Mouse (Mus musculus) naive thymus-derived CD4-positive, alpha-beta T cell, adult 2 months (primary cell): ENCODE data around the gene Pin1rt1.

Experiments used
- DNase-seq: peaks from one replicate; pipeline ENCODE4 v3.0.0-alpha.2; 2011; ENCODE audit warnings: low read depth

Pin1rt1 gene

DNA sequence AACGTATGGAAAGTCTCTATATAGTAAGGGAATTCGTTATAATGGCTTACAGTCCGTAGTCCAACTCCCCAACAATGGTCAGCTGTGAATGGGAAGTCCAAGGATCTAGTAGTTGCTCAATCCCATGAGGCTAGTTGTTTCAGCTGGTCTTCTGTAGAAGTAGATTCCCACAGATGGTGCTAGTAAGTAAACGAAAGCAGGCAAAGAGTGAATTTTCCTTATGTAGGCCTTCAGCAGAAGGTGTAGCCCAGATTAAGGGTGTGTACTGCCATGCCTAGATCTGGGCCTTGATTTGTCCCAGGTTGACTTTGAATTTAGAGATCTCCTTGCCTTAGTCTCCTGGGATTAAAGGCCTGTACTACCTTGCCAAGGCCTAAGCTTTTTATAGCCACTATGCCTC, at the start of gene Pin1rt1:
Pin1rt1 (minus strand) TSS at position 101 of the 400 bp plus-strand sequence.
- DNase-seq = no peak

DNA sequence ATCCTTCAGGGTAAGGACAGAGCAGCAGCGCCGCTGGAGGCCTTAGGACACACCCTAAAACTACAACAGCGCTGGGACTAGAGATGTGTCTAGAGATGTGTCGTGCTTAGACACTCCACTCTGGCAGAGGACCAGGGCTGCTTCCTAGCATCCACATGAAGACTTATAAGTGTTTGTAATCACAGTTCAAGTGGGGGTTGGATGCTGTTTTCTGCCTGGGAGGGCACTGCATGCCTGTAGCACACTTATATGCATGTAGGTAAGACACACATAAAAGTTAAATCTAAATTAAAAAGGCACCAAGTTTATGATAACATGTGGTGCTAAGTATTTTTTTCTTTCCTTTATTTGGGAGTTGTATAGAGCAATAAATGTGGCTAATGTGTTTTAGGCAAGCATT, 47.8 kb upstream of the Pin1rt1 start:
- DNase-seq = no peak

DNA sequence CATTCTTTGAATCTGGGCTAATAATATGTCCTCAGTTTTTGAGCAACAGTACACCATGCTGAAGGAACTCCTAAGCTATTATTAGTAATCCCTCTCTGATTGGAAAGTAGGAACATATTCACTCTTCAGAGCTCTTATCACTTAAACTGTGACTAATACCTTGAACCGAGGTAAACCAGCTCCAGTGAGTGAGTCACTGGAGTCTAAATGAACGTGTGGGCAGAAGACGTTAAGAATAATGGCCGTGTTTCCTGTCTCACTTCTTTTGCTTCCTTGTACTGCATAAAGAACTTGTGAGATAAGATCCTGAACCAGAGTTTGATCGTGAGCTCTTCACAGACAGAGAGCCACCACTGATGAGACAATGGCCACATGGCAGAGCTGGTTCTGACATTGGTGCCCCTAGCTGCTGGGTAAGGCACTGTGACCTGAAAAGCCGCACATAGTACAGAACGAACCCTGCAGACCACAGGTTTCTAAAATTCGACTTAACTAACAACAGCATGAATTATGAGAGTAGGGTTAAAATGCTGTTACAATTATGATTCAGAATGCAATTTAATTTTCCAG, 47.0 kb upstream of the Pin1rt1 start:
- DNase-seq = no peak

DNA sequence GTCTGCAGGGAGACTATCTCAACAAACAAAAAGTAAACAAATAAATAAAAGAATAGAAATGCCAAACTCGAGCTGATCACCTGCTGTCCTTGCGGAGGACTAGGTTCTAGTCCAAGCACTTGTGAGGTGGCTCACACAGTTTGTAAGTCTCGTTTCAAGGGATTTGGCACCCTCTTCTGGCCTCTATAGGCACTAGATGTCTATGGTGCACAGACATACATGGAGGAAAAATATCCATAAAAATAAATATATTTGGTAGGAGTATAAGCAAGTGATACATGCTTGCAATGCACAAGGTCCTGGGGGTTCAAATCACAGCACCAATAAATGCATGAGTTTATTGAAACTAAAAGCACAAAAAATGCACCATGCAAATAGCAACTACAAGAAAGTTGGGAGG, 34.4 kb upstream of the Pin1rt1 start:
- peak; percentile 4 for DNase-seq

DNA sequence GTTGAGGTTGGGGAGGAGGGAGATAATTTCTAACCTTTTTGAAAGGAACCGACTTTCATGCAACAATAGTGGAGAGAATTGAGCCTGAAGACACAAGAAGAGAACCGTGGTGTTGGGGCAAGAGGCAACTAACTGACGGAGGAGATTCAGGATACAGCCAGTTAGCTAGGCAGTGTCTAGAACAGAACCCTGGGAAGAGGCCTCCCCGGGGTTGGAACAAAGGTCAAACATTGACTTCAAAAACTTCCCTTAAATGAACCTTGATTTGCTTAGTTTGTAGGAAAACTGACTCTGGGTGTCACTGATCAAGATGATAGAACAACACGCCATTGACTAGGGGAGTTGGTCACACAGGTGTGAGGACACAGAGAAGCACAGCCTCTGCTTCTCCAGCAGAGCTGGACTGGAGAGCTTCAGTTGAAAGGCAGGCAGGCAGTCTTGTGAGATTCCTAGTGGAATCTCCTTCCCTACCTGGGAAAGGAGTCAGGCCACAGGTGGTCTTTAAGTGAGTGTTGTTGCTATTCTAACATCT, 32.5 kb upstream of the Pin1rt1 start:
- no peak for DNase-seq

DNA sequence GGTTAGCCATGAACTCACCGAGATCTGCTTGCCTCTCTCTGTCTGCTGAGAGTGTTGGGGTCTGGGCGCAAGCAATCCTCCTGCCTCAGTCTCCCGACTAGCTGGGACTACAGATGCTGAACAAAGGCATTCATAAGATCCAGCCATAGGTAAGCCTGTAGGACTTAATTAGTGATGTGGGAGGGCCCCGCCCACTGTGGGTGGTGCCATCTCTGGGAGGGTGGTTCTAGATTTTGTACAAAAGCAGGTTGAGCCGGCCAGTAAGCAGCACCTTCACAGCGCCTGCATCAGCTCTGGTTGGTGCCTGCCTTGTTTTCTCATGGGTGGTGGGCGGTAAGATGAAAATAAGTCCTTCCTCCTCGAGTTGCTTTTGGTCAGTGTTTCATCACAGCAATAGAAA, 30.1 kb upstream of the Pin1rt1 start:
- DNase-seq = no peak

DNA sequence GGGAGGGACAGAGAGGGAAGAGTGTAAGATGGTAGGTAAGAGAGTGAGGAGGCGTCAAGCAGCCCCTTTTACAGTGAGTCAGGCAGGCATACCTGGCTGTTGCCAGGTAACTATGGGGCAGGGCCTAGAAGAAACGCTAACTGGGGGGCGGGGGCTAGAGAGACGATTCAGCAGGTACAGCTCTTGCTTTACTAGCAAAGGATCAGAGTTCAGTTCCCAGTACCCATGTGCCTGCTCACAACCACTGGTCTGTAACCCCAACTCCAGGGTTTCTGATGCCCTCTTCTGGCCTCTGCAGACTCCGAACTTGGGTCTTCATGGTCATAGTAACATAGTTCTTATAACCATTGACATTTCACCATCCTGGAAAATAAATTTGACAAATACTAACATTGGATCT, 27.8 kb upstream of the Pin1rt1 start:
- no peak for DNase-seq

DNA sequence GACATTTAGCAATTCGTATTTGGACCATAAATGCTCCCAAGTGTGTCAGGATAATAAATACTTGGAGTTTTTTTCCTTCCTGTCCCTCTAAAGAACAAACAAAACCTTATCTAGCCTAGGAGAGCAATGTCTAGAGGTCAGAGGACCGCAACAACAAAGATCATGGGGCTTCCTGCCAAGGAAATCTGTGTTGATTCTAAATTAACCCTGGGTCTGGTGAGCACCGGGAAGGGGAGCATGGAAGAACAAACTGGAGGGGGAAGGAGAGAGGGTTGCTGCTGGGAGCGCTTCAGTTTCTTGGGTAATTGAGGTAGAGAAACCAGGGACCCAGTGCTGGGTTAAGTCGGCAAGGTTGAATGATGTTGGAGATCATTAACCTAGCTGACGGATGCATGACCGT, 27.0 kb upstream of the Pin1rt1 start:
- DNase-seq = no peak

DNA sequence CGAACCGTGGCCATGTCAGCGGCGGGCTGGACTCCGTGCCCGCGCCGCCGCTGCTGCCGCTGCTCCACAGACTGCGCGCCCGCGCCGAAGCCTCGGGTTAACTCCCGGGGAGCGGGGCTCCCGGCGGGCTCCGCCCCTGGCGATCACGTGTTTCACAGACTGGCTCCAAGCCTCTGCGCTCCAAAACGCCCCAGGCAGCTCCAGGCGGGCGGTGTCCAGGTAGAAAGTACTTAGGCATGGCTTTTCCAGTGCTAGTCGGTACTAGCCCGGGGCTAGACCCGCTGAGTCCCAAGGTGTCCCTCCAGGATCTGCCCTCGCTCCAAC, 26.5 kb upstream of the Pin1rt1 start, which contains the start of gene Depdc7:
Depdc7 (minus strand) TSS at position 138 of the 324 bp plus-strand sequence.
- peak; percentile 23 for DNase-seq

DNA sequence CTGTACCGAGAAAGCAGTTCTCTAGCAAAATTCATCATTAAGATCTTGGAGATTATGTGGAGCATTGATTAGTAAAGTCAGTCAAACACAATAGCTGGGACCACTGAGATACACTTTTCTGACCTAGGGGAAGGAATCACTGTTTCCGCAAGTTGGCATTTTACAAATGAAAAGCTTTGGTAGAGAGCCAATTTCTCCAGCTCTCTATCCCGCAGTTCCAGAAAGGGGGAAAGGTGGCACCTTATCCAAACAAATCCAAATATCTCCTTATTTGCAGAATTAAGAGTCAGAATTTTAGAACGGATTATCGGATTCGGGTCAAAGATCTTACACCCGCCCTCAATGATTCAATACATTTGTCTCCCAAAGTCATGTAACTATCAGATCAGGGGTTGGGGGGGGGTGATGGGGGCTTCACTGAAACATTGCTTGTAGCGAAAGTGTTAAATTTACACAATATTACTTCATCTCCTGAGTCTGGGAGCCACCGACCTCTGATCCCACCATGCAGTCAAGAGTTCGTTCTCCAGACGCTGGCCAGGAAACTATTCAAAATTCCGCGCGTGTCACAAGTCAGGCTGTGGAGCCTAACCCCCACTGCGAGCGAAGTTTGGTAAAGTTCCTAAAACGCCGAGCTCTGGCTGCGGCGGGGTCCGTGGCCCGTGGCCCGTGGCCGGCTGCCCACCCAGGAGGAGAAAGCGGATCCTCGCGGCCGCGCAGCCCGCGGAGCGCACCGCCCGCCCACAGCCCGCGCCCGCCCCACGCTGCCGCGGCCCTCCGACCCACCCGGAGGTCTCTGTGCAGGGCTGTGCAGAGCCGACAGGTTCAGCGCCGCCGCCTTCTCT, 25.9 kb upstream of the Pin1rt1 start:
- DNase-seq = no peak

DNA sequence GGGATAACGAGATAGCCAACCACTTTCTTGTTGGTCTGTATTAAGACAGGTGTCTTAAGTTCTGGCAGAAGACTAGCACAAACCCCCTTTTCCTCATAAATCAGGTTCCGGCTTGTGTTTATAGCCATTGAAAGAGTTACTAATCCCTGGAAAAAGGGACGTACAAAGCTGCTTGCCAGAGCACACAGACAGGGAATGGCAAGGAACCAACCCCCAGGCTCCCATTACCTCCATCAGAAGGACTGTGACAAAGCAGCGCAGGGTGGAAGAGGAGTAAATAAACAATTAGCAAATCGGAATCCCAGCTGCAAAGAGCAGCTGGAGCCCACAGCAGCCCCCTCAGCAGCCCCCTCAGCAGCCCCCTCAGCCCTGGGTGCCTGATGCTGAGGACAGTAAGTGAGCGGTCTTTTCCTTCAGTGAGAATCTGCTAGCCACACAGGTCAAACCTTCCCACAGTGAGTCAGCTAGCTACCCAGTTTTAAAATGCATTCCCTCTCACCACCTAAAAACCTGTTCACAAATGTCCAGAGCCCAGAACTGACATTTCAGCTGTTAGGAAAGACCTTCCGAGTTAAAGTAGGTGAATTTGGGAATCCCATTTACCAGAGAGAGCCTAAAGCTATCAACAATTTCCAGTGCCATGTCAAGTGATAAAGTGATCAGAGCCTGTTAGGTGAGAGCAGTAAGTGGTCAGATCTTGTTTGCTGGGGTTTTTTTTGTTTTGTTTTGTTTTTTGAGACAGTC, 25.0 kb upstream of the Pin1rt1 start:
- no peak for DNase-seq

DNA sequence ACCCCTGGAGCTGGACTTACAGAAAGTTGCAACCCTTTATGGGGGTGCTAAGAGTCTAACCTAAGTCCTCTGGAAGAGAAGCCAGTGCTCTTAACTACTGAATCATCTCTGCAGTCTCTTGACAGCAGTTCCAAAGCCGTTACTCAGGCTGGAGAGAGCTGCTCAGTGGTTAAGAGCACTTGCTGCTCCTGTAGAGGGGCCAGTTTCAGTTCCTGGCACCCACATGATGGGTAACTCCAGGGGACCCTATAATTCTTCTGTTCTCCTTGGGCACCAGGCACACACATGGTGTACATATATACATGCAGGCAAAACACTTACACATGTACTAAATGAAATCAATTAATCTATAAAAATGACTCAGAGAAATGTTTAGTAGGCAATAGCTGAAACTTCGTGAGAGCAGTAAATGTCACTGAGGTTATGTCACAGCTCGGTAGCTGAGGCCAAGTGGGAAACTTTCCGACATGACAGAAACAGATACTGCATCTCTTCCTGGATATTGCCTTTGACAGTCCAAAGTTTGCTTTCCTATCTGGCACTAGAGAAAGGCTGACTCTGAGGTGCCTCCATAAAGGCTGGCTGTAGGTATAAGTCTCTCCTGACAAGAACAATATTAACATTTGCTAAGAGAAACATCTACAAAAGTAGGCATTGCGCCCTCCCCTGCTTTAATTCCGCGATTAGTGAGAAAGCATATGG, 24.2 kb upstream of the Pin1rt1 start:
- DNase-seq = no peak

DNA sequence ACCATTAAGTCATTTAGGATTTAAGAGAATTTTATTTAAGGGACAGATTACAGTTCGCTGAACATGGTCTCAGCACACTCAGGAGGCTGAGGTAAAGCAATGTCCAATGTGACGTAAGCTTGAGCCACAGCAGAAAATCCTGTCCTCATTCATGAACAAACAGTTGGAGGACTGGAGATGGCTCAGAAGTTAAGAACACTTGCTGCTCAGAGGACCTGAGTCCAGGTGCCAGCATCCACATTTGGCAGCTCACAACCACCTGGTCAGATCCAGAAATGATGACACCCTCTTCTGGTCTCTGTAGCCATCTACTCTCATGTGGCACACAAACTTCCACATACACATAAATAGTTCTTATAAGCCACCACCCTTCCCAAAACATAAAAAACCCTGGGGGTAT, 23.5 kb upstream of the Pin1rt1 start:
- DNase-seq = no peak

DNA sequence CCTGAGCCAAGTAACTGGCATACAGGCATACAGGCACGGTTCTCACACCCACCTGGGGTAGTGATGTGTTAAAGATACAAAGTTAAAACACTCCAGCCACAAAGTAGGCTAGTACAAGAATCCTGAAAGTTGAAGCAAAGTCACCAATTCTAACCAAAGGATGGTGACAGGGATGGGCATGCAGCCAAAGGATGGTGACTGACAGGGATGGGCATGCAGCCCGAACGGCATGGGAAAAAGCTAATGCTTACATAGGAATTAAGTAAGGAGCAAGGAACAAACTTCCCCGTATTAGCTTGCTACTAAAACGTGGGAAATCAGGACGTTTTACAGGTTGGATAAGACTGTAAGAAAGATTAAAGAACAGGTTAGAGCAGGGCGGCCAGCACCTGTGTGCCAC, 20.1 kb upstream of the Pin1rt1 start:
- DNase-seq = no peak

DNA sequence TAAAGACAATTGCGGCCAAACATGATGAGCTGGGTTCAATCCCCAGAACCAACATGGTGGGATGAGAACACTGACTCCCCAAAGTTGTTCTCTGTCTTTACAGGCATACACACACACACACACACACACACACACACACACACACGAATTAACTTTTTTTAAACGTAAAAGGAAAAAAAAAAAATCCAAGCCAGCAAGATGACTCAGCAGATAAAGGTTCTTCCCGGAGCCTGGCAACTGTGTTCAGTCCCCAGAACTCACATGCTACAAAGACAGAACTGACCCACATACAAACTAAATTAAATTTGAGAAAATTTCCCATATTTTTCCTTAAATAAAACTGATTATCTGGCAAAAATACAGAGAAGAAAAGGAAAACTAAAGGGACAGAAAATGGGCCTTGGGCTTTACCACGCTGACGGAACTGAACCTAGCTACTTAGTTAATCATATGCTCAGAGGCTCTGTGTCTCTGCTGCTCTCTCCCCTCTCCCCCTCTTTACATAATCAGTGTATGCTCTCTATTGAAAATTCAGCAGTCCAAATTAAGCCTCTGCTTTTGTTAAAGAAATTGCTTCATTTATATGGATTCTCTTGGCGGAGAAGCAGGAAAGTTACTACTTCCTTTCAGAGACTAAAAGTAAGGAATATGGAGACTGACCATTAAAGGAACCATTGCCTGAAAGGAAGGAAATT, 16.5 kb upstream of the Pin1rt1 start:
- no peak for DNase-seq

DNA sequence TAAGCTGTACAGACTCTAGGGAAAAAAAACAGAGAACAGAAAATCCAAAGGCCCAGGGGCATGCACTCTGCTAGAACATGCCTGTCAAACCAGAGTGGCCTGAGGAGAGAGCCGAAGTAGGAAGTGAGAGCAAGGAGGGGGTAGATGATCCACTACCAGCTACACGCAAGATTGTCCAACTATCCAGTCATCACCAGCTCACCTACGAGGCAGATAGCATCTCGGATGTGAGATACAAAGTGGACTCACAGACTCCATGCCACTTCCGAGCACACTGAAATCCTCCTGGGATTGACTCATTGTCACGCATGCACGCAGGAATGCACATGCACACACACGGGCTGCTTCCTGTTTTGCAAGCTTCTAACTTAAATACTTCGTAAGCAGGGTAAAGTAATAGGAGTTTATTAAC, 15.9 kb upstream of the Pin1rt1 start:
- no peak for DNase-seq

DNA sequence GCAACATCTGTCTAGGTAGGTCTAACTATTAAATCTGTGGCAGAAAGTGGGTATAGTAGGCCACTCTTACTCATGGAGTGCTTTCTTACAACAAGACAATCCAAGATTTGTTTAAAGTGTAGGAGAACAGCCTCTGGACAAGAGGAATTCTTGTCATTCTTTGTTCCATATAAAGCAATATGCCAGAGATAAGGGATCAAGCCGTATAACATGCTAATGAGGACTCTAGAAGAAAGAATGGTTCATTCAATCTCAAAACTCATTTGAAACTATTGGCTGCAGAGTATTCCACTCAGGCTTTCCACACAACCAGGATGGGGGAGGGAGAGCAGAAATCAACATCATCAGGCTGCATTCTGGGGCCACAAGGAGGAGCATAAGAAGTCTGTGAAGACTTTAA, 11.2 kb upstream of the Pin1rt1 start:
- DNase-seq = no peak

DNA sequence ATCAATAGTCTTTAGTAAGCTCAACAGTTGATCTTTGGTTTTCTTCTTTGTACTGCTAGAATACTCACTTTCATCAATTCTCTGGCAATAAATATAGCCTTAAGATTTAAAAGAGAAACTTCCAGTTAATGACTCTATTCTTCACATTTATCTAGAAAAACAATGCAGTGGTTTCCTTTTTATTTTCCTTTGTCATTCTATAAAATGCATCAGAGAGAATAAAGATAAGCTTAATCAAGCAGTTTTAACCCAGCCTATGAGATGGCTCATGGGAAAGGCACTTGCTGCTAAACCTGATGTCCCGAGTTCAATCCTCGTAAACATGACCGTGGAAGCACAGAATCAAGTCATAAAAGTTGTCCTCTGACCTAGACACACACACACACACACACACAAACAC, 5.8 kb upstream of the Pin1rt1 start:
- no peak for DNase-seq

DNA sequence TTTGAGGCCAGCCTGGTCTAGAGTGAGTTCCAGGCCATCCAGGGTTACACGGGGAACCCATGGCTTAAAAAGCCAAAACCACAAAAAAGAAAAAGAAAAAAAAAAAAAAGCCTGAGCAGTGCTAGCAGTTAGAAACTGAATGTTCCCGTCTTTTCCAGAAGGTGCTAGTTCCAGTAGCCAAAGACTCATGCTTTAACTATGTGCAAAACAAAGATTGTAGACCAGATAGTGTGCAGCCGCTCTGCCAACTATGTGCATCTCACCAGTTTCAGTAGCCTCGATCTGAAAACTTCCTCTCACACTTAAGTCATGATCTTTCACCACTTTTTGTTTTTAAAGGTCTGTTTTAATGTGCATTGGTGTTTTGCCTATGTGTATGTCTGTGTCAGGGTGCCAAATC, 1.6 kb upstream of the Pin1rt1 start:
- DNase-seq = no peak

DNA sequence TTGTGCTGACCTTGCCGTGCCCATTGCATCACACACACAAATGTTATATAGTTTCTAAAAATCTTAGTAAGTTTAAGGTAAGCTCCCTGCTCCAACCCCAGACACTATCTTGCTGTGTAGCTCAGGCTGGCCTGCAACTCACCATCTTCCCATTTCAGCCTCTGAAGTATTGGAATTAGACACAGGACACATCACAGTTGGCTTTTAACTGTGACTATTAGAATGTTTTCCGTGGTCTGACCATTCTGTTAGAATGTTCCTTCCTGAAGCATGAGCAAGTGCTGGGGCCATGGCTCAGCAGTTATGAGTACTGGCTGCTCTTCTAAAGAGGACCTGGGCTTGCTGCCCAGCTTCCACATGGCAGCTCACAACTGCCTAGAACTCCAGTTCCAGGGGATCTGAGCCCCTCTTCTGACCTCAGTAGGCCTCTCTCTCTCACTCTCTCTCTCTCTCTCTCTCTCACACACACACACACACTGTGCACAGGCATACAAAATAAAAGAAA, 1.1 kb upstream of the Pin1rt1 start:
- DNase-seq = no peak

DNA sequence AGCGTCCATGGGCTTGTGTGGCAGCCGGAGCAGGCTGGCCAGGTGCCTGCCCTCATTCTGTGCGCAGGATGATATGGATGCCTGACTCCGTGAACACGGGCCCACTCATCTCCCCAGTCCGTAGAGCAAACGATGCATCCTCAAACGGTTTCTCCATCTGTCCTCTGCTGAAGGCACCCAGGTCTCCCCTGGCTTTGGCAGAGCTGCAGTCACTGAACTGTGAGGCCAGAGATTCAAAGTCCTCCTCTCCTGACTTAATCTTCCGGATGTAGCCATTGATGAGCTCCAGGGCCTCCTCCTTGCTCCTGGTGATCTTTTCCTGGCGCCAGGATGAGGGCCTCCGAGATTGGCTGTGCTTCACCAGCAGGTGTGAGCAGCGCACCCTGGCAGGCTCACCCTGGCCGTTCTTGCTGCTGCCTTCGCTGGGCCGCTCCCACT, 1.9 kb downstream of the Pin1rt1 start:
- no peak for DNase-seq

DNA sequence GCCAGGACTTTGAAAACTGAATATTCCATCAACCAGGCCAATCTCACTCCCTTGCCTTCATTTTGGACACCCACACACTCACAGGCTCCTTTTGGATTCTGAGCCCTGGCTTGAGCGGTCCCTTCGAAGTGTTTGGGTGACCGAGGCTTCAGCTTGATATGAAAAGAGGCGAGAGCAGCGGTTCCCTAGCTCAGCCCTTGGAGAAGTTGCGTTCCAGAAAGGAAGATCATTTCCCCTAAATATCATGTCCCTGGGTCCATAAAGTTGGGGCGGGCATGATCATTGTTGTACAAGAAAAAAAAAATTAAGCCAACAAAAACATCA, 3.7 kb downstream of the Pin1rt1 start:
- DNase-seq = no peak
